Comparison of ENCODE assay signal across 32 mouse cellular contexts in genomic region chr13:29967367-29967766, GRCm38 (mm10).
"Had no signal": no experiment of that assay in that cellular context is flagged by ENCODE, and none has a peak within 500 bp of the region (broad histone marks: within the 10 kb centered on the region; RNA-seq: fewer than 3 reads in every experiment).

No protein-coding gene starts in this region.

- H3K9ac ChIP-seq: heart, embryonic 12.5 days; heart, embryonic 13.5 days; heart, embryonic 15.5 days; hindbrain, embryonic 12.5 days; hindbrain, embryonic 13.5 days; hindbrain, embryonic 14.5 days; hindbrain, embryonic 15.5 days; intestine, embryonic 15.5 days; kidney, embryonic 15.5 days had no signal

- H3K4me2 ChIP-seq: heart, embryonic 11.5 days; heart, embryonic 12.5 days; heart, embryonic 13.5 days; heart, embryonic 15.5 days; hindbrain, embryonic 12.5 days; hindbrain, embryonic 13.5 days; hindbrain, embryonic 14.5 days; hindbrain, embryonic 15.5 days; intestine, embryonic 15.5 days; kidney, embryonic 15.5 days had no signal

- H3K4me1 ChIP-seq: hindbrain, embryonic 10.5 days; hindbrain, embryonic 12.5 days; hindbrain, embryonic 13.5 days; hindbrain, embryonic 15.5 days; intestine, embryonic 15.5 days; kidney, embryonic 15.5 days had no signal

- H3K36me3 ChIP-seq: hindbrain, embryonic 15.5 days; intestine, embryonic 15.5 days had no signal

- H3K27me3 ChIP-seq: heart, embryonic 12.5 days; heart, embryonic 13.5 days; heart, embryonic 15.5 days; hindbrain, embryonic 12.5 days; hindbrain, embryonic 13.5 days; hindbrain, embryonic 15.5 days; intestine, embryonic 15.5 days; kidney, embryonic 15.5 days had no signal

- H3K4me3 ChIP-seq: heart, embryonic 10.5 days; heart, embryonic 12.5 days; heart, embryonic 13.5 days; heart, embryonic 15.5 days; hindbrain, embryonic 10.5 days; hindbrain, embryonic 12.5 days; hindbrain, embryonic 13.5 days; hindbrain, embryonic 15.5 days; intestine, embryonic 15.5 days; kidney, embryonic 15.5 days; layer of hippocampus, adult 2 months; left cerebral cortex, adult 2 months had no signal

- H3K9me3 ChIP-seq: heart, embryonic 10.5 days; heart, embryonic 12.5 days; heart, embryonic 13.5 days; heart, embryonic 15.5 days; hindbrain, embryonic 10.5 days; hindbrain, embryonic 12.5 days; hindbrain, embryonic 13.5 days; hindbrain, embryonic 15.5 days; intestine, embryonic 15.5 days; kidney, embryonic 15.5 days had no signal

- H3K27ac ChIP-seq: heart, embryonic 10.5 days; heart, embryonic 13.5 days; heart, embryonic 15.5 days; hindbrain, embryonic 10.5 days; hindbrain, embryonic 12.5 days; hindbrain, embryonic 13.5 days; hindbrain, embryonic 14.5 days; hindbrain, embryonic 15.5 days; hindbrain, postnatal 0 days; intestine, embryonic 15.5 days; kidney, embryonic 15.5 days; kidney, postnatal 0 days; layer of hippocampus, adult 2 months; left cerebral cortex, adult 2 months had no signal

- DNase-seq: heart, postnatal 10 days; heart, postnatal 14 days; heart, postnatal 36 days; heart, postnatal 4 days; kidney, adult 11 months; kidney, adult 18-20 months; kidney, adult 2 months; kidney, adult 8-10 months; kidney, adult 9 months; kidney, postnatal 10 days; kidney, postnatal 14 days; kidney, postnatal 25 days; kidney, postnatal 36 days; kidney, postnatal 4 days; layer of hippocampus, adult 9-11 months; layer of hippocampus, postnatal 36 days had no signal
